Mouse (Mus musculus) liver, adult (tissue): ENCODE measurements around the gene P2ry6.

ENCODE experiments used
- GATA4 ChIP-seq: IDR thresholded peaks from 2 replicates; pipeline ENCODE4 v1.6.1; 2014; ENCODE audit warnings: mild to moderate bottlenecking, low read length; ENCODE audit not compliant: insufficient replicate concordance

The P2ry6 gene

GRCm38 (mm10) chr7:100894057-100894832, 80.2 kb downstream of the P2ry6 start:
- TF ChIP-seq GATA4: no peak

- TF ChIP-seq GATA4: no peak
These were observed 81.0 kb downstream of the P2ry6 start for GRCm38 (mm10) chr7:100893249-100894056.
